Mouse (Mus musculus) layer of hippocampus, adult 18-20 months (tissue): ENCODE results near the gene Ifi208. TPM values are rescaled to one million over a fixed set of nuclear protein-coding genes. Genes with fewer than 3 reads are reported as not detected.
"Not testable (repeated sequence)": the region's sequence is repeated elsewhere in the genome, so short reads cannot be mapped to it uniquely, and the experiment has no call there.

Experiments
- DNase-seq, 2 experiments: peaks; one replicate each; pipeline ENCODE4 v3.0.0; 2022; ENCODE audit warnings: low spot score in 2 of 2
- long read RNA-seq: library from polyadenylated mRNA; stranded (forward); transcript quantifications from one replicate; pipeline ENCODE4 v2.0.0, GENCODE M21; 2021
- microRNA-seq, 2 experiments: library from miRNA; unstranded; fragments of <30 nt; microRNA quantifications; one replicate each; pipeline ENCODE4 v1.2.0; 2021
- total RNA-seq, 2 experiments: library from RNA; stranded (reverse); gene quantifications; 2 replicates each; pipeline ENCODE4 v1.2.3; 2021

Gene Ifi208
- total RNA-seq, result not detected
- long read RNA-seq, result 0 reads

DNA sequence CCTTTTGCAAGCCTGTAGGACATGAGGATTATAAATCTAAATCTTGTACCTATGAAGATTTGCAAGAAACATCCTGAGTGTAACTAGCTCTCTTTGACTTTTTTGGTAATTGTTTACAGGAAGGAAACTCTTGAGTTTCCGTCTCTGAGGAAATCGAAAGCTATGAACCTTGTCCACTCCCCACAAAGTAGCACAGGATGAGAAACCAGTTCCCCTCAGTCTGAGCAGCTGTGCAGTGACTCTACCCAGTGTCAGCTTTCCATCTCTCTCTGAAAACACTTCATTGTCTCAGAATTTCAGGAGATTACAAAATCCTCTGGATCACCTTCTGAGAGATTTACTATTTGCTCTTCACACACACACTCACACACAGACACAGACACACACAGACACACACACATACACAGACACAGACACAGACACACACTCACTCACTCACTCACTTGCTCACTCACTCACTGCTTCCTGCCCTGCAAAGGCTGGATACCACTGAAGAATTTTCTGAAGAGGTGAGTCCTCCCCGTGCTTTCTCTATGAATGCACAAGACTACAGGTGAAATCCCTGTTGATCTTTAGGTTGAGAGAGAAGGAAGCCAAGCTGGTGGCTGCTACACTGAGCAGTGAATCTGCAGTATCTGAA lies at the start of gene Ifi208:
Ifi208 (plus strand) TSS at position 218 of the 640 bp plus-strand sequence.
- DNase-seq, result not testable (repeated sequence)

DNA sequence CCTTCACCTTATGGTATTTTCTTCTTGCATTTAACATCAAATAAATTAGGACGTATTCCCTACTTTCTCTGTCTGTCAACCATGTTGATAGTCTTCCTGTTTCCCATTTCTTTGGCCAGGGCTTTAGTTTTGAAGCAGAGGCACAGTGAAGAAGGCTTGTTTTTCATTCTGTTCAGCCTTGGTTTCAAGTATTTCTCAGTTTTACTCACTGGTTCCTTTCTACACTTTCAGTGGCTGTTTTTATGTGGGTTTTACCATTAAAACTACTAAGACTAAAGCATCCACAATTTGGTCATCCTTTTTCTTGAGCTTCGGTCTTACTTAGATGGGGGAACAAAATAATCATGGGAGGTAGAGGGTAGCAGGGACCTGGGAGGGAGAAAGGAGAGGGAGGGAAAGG lies 49.4 kb upstream of the Ifi208 start:
- no peak for DNase-seq

DNA sequence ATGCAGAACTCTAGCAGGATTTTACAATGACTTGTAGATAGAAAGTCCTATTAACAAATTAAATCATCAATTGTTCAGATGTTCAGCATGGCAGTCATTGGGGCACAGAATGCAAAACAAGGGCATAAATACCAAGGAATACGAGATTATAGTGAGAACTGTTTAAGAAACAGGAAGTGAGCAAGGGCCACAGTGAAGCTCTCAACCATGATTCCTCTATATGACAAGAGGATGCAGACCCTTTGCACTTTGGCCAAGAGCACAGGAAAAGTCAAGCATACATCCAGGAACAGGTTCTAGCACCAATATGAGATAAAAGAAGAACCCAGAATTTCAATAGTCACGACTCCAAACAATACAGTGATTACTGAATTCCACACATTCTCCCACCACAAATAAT lies 46.8 kb upstream of the Ifi208 start:
- no peak for DNase-seq

DNA sequence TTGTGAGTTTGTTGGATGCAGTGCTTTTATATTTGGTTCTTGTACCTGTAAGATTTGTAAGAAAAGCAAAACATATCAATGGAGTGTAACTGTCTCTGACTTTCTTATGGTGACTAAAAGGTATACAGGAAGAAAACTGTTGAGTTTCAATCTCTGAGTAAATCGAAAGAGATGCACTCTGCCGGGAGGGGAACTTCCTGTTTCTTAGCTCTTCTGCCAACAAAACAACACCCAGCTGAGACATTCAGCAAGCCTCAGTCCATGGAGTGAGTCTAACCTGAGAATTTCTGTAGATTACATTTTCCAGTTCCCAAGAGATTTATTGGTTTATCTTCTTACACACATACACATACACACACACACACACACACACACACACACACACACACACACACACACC lies 42.9 kb upstream of the Ifi208 start, which contains the start of gene Ifi209:
Ifi209 (plus strand) TSS at position 296 of the 400 bp plus-strand sequence.
- DNase-seq, result not testable (repeated sequence)

DNA sequence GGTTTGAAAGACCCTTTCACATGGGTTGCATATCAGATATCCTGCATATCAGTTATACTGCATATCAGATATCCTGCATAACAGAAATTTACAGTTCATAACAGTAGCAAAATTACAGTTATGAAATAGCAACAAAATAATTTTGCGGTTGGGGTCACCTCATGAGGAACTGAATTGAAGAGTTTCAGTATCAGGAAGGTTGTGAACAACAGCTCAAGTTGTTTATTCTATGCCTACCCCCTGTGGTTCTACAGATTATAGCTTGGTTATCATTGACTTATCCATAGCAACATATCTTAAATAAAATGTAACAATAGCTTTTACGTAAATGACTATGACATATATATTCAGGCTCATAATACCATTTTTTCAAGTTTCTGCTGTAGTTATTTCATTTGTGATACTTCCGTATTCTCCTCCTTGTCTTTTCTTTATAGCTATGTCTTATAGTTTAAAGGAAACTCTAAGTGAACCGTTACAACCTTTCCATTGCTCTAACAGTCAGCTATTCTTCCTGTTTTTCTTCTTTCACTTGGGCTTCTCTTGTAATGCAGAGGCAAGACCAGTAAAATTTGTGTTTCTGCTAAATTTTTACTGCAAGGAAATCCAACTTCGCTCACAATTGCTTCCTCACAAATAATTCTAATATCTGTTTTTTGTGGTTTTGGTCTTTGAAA lies 39.4 kb upstream of the Ifi208 start:
- no peak for DNase-seq

DNA sequence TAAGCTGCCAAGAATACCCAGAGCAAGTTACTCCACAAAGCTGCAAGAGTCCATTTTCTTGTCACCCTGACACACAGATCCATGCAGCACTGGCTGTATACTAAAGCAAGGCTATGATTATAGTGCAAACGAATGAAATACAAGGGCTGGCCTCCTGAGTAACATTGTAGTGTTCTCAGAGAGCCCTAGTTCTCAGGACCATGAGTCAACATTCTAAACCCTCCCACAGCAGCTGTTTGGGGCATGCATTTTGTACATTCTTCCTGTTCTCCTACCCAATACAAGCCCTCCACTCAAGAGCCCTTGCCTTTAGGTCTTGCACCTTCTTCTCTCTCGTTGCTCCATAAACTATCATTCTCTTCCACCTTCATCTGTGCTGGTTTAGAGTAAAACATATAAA lies 28.1 kb upstream of the Ifi208 start:
- no peak for DNase-seq

DNA sequence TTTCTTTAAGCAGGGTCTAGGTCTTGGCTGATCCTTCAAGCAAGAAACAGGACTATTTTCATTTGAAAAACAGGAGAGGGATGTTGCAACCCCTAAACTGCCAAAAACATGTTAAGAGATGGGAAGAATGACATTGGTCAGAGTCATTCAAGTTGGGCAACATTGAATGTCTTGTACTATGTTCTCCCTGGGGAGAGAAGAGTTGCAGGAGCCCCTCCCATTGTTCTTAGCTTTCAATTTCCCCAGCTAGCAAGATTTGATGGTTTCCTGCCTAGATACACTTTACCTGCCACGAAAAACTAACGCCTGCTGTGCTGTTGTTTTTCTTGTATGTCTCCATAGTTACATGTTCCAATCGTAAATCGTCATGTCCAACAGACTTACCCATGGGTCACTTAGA lies 15.5 kb upstream of the Ifi208 start:
- no peak for DNase-seq

DNA sequence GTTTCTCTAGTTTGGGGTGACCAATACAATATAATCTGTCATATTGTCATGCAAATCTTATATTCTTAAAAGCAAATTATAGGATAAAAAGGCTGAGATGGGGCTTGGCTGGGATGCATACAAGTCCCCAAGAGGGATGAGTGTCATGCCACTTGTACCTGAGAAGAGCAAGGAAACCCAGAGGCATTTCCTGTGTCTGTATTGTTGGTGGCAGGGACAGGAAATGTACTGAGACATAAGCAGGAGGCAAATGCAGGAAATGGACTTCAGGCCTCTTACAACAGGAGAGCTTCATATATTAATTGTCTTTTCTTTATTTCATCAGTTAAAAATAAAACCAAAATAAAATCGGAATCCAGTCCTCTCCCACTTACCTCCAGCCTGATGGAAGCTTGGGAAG lies 5.1 kb downstream of the Ifi208 start:
- not testable (repeated sequence) for DNase-seq

DNA sequence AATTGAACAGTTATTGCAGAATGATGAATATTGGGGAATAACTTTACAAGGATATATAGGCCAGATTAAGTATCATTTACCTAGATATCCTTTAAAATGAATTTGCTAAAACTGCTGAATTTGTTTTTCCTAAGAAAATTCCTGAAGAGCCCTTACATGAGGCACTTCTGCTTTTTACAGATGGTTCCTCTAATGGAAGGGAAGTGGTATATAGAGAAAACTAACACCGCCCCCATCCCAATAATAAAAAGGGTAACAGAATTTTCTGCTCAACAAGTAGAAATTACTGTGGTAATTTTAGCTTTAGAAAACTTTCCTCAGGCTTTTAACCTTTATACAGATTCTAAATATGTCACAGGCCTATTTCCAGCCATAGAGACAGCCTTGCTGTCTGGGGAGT lies 20.8 kb downstream of the Ifi208 start:
- no peak for DNase-seq

DNA sequence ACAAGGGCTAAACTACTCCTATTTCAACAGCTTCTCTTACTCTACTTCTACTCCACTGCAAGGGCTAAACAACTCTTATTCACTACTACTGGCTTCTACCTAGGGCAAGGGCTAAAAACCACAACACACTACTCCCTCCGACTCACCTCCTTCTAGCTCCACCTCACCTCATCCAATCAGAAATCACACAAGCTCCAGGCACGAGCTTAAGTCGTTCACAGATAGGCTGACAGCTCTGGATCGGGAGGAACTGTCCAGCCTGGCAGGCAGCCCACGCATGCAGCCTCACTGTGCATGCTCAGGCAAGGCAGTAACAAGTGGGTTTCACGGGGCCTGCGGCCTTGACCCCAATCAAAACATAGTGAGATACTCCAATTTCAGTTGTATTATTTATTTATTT lies 59.7 kb downstream of the Ifi208 start:
- no peak for DNase-seq

DNA sequence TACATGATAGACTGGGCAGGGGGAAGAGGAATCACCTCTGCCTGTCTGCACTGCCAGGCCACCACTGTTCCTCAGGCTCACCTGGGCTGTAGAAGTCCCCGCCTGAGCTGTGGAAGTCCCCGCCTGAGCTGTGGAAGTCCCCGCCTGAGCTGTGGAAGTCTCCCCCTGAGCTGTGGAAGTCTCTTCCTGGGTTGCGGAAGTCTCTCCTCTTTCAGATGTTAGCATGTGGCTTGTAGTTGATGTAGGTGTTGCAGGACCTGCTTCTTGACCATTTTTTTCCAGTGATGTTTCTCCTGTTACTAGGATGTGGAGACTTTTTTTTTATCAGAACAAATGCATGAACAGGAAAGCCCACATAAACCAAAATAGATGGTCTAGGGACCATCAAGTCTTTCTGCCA lies 61.5 kb downstream of the Ifi208 start:
- DNase-seq, result not testable (repeated sequence)

DNA sequence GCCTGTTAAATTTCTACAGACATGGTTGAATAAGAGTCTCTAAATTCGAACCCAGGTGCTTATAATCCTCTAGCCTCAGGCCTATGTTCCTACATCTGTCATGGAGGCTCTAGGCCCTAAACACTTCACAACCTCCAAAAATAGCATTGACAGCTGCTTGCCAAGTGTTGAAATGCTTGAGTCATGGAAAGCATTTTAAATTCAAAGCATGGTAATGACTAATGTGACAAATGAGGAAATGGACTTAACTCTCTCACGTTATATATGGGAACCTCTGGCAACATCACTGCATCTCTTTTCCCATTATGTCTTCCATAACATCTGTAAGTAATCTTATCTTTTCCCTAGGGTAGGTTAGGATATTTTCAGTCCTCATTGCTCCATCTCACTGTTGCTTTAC lies 63.5 kb downstream of the Ifi208 start:
- no peak for DNase-seq

DNA sequence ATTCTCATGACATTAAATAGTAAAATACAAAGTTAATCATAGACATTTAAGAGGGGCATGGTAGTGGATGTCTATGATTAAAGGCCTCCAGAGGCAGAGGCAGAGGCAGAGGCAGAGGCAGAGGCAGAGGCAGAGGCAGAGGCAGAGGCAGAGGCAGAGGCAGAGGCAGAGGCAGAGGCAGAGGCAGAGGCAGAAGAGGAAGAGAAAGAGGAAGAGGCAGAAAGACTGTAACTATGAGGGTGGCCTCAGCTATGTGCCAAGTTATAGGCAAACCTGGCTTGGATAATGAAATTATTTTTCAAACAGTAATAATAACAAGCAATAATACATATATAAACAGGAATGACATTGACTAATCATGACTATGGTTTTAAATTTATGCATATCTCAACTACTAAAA lies 67.1 kb downstream of the Ifi208 start:
- DNase-seq, result no peak

DNA sequence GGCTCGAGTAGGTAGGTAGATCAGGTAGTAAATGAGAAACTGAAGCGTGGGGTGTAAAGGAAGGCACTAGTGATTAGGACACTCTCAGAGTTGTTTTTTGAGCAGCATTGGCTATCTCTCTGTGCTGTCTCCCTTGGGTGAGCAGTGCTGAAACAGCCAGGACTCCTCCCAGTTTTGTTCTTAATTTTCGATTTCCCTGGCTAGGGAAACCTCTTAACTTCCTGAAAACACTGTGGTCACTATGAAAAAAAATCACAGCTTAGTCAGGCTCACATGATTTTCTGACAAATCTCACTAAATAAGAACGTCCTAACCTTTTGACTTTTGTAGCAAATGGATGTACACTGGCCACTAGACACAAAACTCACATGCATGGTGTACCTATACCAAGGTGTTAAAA lies 68.2 kb downstream of the Ifi208 start, which contains the start of gene Ifi207:
Ifi207 (minus strand) TSS at position 92 of the 400 bp plus-strand sequence.
- no peak for DNase-seq

DNA sequence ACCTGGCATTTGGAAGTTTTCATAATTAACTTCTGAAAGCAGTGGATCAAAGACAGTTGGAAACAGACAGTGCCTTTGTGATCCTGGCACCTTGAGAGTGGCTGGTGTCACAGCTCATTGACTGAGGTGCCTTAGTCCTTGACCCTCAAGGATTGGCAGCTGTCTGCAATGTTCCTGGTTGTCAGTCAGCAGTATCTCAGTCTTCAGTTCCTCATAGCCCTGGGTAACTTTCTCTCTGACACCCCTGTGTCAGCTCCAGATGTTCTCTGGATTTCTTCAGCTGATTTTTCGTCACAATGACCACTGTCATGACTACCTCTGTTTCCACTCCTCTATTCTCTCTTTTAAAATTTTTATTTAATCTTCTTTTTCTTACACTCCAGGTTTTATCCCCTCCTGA lies 68.8 kb downstream of the Ifi208 start:
- no peak for DNase-seq

Small RNA genes lying within 50 kb of the gene (microRNA-seq; reads per million reads assigned to microRNA genes)
- gene Gm44339, result 0 reads per million in 2 experiments

Other genes starting within 250 kb of the Ifi208 start
- gene Ifi206, start 182.6 kb upstream of the Ifi208 start, total RNA-seq, result not detected
- gene Ifi214, start 137.7 kb upstream of the Ifi208 start, total RNA-seq, result not detected
- not detected for gene Ifi213, start 74.4 kb upstream of the Ifi208 start, total RNA-seq
- not detected for gene Ifi209, start 42.8 kb upstream of the Ifi208 start, total RNA-seq
- gene Ifi207, start 68.1 kb downstream of the Ifi208 start, total RNA-seq, result under 1 TPM in 1 of 2 experiments, not detected in 1; 0.30 TPM
- under 1 TPM; 0.17 to 0.23 TPM for gene Ifi204, start 93.3 kb downstream of the Ifi208 start, total RNA-seq
- not detected for gene Ifi211, start 239.4 kb downstream of the Ifi208 start, total RNA-seq